Mouse (Mus musculus) neural tube, embryonic 15.5 days (tissue): ENCODE results near the gene Med25. TPM values are rescaled to one million over a fixed set of nuclear protein-coding genes. Genes with fewer than 3 reads are reported as not detected.

Experiments used
- ATAC-seq: fragments of 200-750 bp; cut with Nextera tagmentation; 2 replicates; pipeline ENCODE4 v1.8.0; 2017; ENCODE audit warnings: mild to moderate bottlenecking, moderate TSS enrichment, moderate library complexity; ENCODE audit not compliant: low FRiP score
- H3K27ac ChIP-seq: fragments of 300-500 bp; sonication (generic); replicated peaks from 2 replicates; pipeline ENCODE4 v1.5.1; 2015; ENCODE audit warnings: mild to moderate bottlenecking, inconsistent platforms
- H3K27me3 ChIP-seq: fragments of 300-500 bp; sonication (generic); replicated peaks from 2 replicates; pipeline ENCODE4 v1.6.1; 2015; ENCODE audit warnings: inconsistent platforms
- H3K36me3 ChIP-seq: fragments of 300-500 bp; sonication (generic); 2 replicates; pipeline ENCODE4 v1.6.1; 2015; ENCODE audit warnings: inconsistent platforms
- H3K4me1 ChIP-seq: fragments of 300-500 bp; sonication (generic); 2 replicates; pipeline ENCODE4 v1.6.1; 2015; ENCODE audit warnings: inconsistent platforms
- H3K4me2 ChIP-seq: fragments of 300-500 bp; sonication (generic); 2 replicates; pipeline ENCODE4 v1.6.1; 2015; ENCODE audit warnings: inconsistent platforms, mild to moderate bottlenecking, moderate library complexity
- H3K4me3 ChIP-seq: fragments of 300-500 bp; sonication (generic); replicated peaks from 2 replicates; pipeline ENCODE4 v1.5.1; 2015; ENCODE audit warnings: mild to moderate bottlenecking, inconsistent platforms
- H3K9ac ChIP-seq: fragments of 300-500 bp; sonication (generic); replicated peaks from 2 replicates; pipeline ENCODE4 v1.6.1; 2015; ENCODE audit warnings: mild to moderate bottlenecking, inconsistent platforms
- H3K9me3 ChIP-seq: fragments of 300-500 bp; sonication (generic); replicated peaks from 2 replicates; pipeline ENCODE4 v1.6.1; 2016; ENCODE audit warnings: inconsistent platforms
- WGBS: fragments of 180-500 bp; shearing (Covaris S2); methylation state at CpG from one replicate; pipeline ENCODE4 v1.1.7; 2015; ENCODE audit warnings: mixed read lengths; 5-methylcytosine and 5-hydroxymethylcytosine counted together
- polyA plus RNA-seq: library from polyadenylated mRNA; unstranded; fragments of >200 nt; fragmentation: Nextera tagmentation; extraction: Ambion mirVana; gene quantifications from 2 replicates; pipeline ENCODE4 v1.2.1, GENCODE M21; 2015

Gene Med25
- polyA plus RNA-seq, 1 experiment from 2014 or later, result 141 TPM

GRCm38 (mm10) chr7:44852259-44853027, 40.1 kb downstream of the Med25 start:
- Histone ChIP-seq H3K9me3 (no peaks in the 10 kb centered on the region), H3K9ac (no peak overlapping the region), H3K4me3 (no peak overlapping the region; the same call in 1 of the 2 replicates), H3K27me3 (no peaks in the 10 kb centered on the region), H3K4me1 (peaks cover 69% of the 10 kb centered on the region), H3K36me3 (peaks cover 10% of the 10 kb centered on the region; the same call in 1 of the 2 replicates), H3K4me2 (no peak overlapping the region), H3K27ac (no peak overlapping the region)
- ATAC-seq, result no peak
- 93% methylated on average over 36 of the region's 36 CpGs for WGBS

- peaks cover 12% of the 10 kb centered on the region for H3K36me3 ChIP-seq
- ATAC-seq, result no peak
- H3K9ac ChIP-seq, result no peak overlapping the region; the same call in 1 of the 2 replicates
- H3K4me2 ChIP-seq, result 0 out of 2 replicates have a peak overlapping the region, but pooled peaks have one; percentile 75
- no peaks in the 10 kb centered on the region for H3K27me3 ChIP-seq
- peaks cover 73% of the 10 kb centered on the region for H3K4me1 ChIP-seq
- no peaks in the 10 kb centered on the region for H3K9me3 ChIP-seq
- no peak overlapping the region for H3K4me3 ChIP-seq
- WGBS, result 93% methylated on average over 12 of the region's 12 CpGs
- no peak overlapping the region for H3K27ac ChIP-seq
These were observed 40.8 kb downstream of the Med25 start for GRCm38 (mm10) chr7:44851625-44852234.

GRCm38 (mm10) chr7:44850789-44851624, 41.5 kb downstream of the Med25 start:
- ATAC-seq, result no peak
- peaks cover 70% of the 10 kb centered on the region for H3K4me1 ChIP-seq

GRCm38 (mm10) chr7:44850146-44850545, 42.4 kb downstream of the Med25 start:
- no peaks in the 10 kb centered on the region for H3K27me3 ChIP-seq
- peaks cover 64% of the 10 kb centered on the region for H3K4me1 ChIP-seq
- peaks cover 28% of the 10 kb centered on the region for H3K36me3 ChIP-seq
- peak overlapping the region; percentile 100 for H3K27ac ChIP-seq
- peak overlapping the region; percentile 75 for H3K4me2 ChIP-seq
- H3K9me3 ChIP-seq, result no peaks in the 10 kb centered on the region
- peak; percentile 53 for ATAC-seq
- H3K4me3 ChIP-seq, result peak overlapping the region; percentile 82
- peak overlapping the region; percentile 80 for H3K9ac ChIP-seq
- WGBS, result under 1% methylated on average over 33 of the region's 33 CpGs

More at GRCm38 (mm10) chr7:44850789-44851624, 41.5 kb downstream of the Med25 start:
- Histone ChIP-seq H3K4me2 (peak overlapping the region; percentile 75), H3K9ac (peak overlapping the region; percentile 80), H3K4me3 (peak overlapping the region; percentile 82), H3K27me3 (no peaks in the 10 kb centered on the region), H3K27ac (peak overlapping the region; percentile 100), H3K36me3 (peaks cover 19% of the 10 kb centered on the region), H3K9me3 (no peaks in the 10 kb centered on the region)
- 84% methylated on average over 8 of the region's 8 CpGs for WGBS

- peak overlapping the region; percentile 100 for H3K27ac ChIP-seq
- peaks cover 34% of the 10 kb centered on the region for H3K36me3 ChIP-seq
- peak; percentile 80 for ATAC-seq
- peak overlapping the region; percentile 80 for H3K9ac ChIP-seq
- H3K9me3 ChIP-seq, result no peaks in the 10 kb centered on the region
- H3K4me2 ChIP-seq, result peak overlapping the region; percentile 75
- H3K4me1 ChIP-seq, result peaks cover 58% of the 10 kb centered on the region
- no peaks in the 10 kb centered on the region for H3K27me3 ChIP-seq
- 1% methylated on average over 41 of the region's 41 CpGs for WGBS
- peak overlapping the region; percentile 82 for H3K4me3 ChIP-seq
These were observed 42.9 kb downstream of the Med25 start for GRCm38 (mm10) chr7:44849416-44850111.

- H3K4me1 ChIP-seq, result peaks cover 51% of the 10 kb centered on the region
- ATAC-seq, result peak; percentile 88
- WGBS, result under 1% methylated on average over 54 of the region's 54 CpGs
- no peaks in the 10 kb centered on the region for H3K27me3 ChIP-seq
- peak within 1 kb of the TSS; percentile 100 for H3K27ac ChIP-seq
- peak within 1 kb of the TSS; percentile 75 for H3K4me2 ChIP-seq
- peaks cover 41% of the 10 kb centered on the region for H3K36me3 ChIP-seq
- H3K9me3 ChIP-seq, result no peaks in the 10 kb centered on the region
- peak within 1 kb of the TSS; percentile 82 for H3K4me3 ChIP-seq
- H3K9ac ChIP-seq, result peak within 1 kb of the TSS; percentile 80
These were observed 43.7 kb downstream of the Med25 start, which contains the start of the genes Akt1s1 and Tbc1d17 for GRCm38 (mm10) chr7:44848561-44849415. Gene Akt1s1 (plus strand): TSS chr7:44848991. Gene Tbc1d17 (minus strand): TSS chr7:44849079.

GRCm38 (mm10) chr7:44847772-44848171, 44.7 kb downstream of the Med25 start:
- peaks cover 3% of the 10 kb centered on the region; the same call in 1 of the 2 replicates for H3K27me3 ChIP-seq
- H3K9me3 ChIP-seq, result no peaks in the 10 kb centered on the region
- H3K4me1 ChIP-seq, result peaks cover 41% of the 10 kb centered on the region
- H3K4me2 ChIP-seq, result peak overlapping the region; percentile 75
- H3K4me3 ChIP-seq, result peak overlapping the region; percentile 82
- WGBS, result 74% methylated on average over 5 of the region's 5 CpGs
- H3K27ac ChIP-seq, result peak overlapping the region; percentile 100; the same call in 1 of the 2 replicates
- H3K36me3 ChIP-seq, result peaks cover 44% of the 10 kb centered on the region
- no peak for ATAC-seq
- H3K9ac ChIP-seq, result peak overlapping the region; percentile 44

- peaks cover 51% of the 10 kb centered on the region for H3K36me3 ChIP-seq
- ATAC-seq, result no peak
These were observed 45.7 kb downstream of the Med25 start for GRCm38 (mm10) chr7:44846804-44847203.

GRCm38 (mm10) chr7:44845006-44845405, 47.5 kb downstream of the Med25 start:
- 93% methylated on average over 10 of the region's 10 CpGs for WGBS
- no peak for ATAC-seq

More at GRCm38 (mm10) chr7:44846804-44847203, 45.7 kb downstream of the Med25 start:
- Histone ChIP-seq H3K4me1 (peaks cover 32% of the 10 kb centered on the region), H3K9me3 (no peaks in the 10 kb centered on the region), H3K9ac (no peak overlapping the region; the same call in 1 of the 2 replicates), H3K27me3 (peaks cover 12% of the 10 kb centered on the region), H3K4me2 (no peak overlapping the region), H3K27ac (no peak overlapping the region), H3K4me3 (0 out of 2 replicates have a peak overlapping the region, but pooled peaks have one; percentile 8)
- 92% methylated on average over 7 of the region's 7 CpGs for WGBS

GRCm38 (mm10) chr7:44841825-44842463, 50.6 kb downstream of the Med25 start:
- Histone ChIP-seq H3K4me3 (no peak overlapping the region), H3K9ac (no peak overlapping the region), H3K36me3 (peaks cover 68% of the 10 kb centered on the region)

More at GRCm38 (mm10) chr7:44845006-44845405, 47.5 kb downstream of the Med25 start:
- no peak overlapping the region for H3K9ac ChIP-seq
- H3K4me2 ChIP-seq, result no peak overlapping the region
- peaks cover 24% of the 10 kb centered on the region for H3K4me1 ChIP-seq
- H3K9me3 ChIP-seq, result no peaks in the 10 kb centered on the region
- H3K4me3 ChIP-seq, result no peak overlapping the region
- H3K36me3 ChIP-seq, result peaks cover 68% of the 10 kb centered on the region
- no peak overlapping the region for H3K27ac ChIP-seq
- H3K27me3 ChIP-seq, result peaks cover 27% of the 10 kb centered on the region

More at GRCm38 (mm10) chr7:44841825-44842463, 50.6 kb downstream of the Med25 start:
- no peaks in the 10 kb centered on the region for H3K9me3 ChIP-seq
- no peak overlapping the region for H3K4me2 ChIP-seq
- peaks cover 33% of the 10 kb centered on the region for H3K27me3 ChIP-seq
- whole genome bisulfite sequencing, result 95% methylated on average over 8 of the region's 8 CpGs
- H3K27ac ChIP-seq, result no peak overlapping the region
- ATAC-seq, result no peak
- H3K4me1 ChIP-seq, result peaks cover 22% of the 10 kb centered on the region
